Mouse (Mus musculus) adrenal gland (tissue): ENCODE data around the gene Tmem59l.

ENCODE experiments used
- intact Hi-C: fragments of 180-260 bp; cut with DNase I; formaldehyde crosslinking; loops from one replicate; pipeline ENCODE4 v1.15.1; 2025

Tmem59l gene

DNA sequence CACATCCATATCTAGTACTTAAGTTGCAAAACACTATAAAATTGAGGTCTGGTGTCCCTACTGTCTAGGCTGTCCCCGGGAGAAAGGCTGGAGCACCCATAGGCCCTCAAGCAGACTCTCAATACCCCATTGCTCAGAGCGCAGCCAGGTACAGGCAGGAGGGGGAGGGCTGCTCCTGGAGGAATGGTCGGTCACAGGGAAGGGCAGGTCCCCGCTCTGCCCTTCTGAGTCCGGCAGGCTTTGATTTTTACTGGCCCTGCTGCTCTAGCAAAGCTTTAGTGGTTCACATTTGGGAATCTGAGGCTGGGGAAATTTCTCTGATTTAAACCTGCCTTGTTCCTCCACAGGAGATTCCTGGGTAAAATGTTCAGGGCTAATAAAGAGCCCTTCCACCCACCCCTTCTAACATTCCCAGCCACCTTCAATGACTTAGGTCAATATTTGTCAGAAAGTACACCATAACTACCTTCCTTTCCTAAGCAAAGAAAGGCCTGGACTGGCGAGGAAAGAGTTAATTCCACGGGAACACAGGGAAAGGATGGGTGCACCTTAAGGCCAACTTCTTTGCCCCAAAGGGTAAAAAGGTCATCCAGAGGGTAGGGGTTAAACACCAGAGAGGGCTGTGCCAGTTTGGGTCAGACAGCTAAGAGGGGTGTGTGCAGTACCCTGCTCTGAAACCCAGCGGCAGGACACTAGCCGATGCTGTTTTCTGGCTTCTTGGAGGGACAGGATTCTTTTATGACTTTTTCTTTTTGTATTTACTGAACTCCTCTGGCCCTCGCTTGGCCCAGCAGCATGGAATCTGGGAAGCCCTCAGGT is 3.1 kb upstream of the Tmem59l start:
- intact Hi-C loops, result no loop called here

DNA sequence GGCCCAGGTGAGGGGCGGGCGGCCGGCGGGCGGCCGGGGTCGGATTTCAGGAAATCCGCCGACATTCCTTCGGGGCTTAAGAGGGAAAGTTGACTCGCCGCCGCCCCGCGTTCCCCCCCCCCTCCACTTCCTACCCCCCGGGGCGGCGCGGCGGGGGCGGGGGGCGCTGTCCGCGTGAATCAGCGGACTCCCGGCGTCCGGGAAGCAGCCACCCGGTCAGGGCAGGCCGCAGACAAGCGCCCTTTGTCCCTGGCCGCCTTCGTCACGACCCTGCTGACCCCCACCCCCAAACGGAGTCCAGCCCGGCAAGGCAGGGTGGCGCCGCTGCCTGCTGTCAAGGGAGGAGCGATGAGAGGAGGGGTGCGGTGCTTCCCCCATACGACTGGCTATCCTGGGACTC is 2.4 kb upstream of the Tmem59l start:
- intact Hi-C loops, result no loop called here

DNA sequence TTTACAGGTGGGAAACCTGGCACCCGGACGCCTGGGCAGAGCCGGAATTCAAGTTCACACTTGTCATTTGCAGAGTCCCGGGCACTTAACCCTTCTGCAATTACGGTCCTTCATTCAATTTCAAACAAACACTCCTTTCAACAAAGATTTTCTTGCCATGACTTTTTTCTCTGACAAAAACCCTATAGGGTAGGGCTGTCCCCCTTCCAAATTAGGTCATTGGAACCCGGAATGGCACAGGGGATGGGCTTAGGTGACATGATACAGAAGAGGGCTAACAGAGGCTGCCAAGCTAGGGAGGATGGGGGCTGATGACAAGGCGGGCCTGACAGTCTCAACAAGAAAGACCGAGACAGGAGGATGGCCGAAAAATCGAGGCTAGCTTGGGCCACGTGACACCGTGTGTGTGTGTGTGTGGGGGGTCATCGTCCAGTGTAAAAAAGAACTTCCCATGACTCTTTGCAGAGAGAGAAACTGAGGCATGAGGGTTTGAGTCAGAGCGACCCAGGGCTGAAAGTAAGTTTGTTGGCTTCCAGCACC is 1.8 kb upstream of the Tmem59l start:
- intact Hi-C loops, result no loop called here

DNA sequence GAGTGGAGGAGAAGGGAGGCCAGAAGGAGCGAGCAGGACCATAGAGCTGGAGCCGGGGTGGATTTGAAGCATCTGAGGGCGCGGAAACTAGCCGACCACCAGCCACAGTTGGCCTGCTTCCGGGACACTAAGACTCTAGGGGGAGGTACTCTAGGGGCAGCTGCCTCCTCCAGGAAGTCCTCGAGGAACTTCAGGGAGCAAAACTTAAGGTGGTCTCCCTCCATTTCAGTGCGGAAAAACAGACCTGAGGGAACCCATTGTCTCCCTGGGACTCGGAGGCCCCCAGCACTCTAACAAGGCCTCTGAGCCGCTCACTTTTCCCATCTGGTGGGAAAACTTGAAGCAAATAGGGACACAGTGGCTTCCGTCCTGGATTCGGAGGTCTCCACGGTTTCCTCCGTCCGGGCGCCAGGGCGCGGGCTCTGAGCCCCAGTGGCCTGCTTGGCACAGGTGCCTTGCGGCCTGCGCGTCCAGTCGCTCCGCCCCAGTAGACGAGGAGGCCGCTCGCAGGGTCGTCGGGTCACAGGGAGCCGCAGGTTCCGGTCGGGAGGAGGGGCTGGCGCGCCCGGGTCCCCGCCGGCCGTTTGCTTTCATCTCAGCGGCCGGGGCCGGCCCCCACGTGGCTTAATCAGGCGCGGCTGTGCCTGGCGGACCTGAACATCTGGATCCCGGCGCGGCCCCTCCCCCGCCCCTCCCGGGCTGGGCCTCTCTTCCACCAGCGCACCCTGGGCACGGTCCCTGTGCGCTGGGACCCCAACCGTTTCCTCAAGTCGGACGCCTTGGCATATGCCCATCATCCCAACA is 1.0 kb upstream of the Tmem59l start:
- intact Hi-C loops, result no loop called here

DNA sequence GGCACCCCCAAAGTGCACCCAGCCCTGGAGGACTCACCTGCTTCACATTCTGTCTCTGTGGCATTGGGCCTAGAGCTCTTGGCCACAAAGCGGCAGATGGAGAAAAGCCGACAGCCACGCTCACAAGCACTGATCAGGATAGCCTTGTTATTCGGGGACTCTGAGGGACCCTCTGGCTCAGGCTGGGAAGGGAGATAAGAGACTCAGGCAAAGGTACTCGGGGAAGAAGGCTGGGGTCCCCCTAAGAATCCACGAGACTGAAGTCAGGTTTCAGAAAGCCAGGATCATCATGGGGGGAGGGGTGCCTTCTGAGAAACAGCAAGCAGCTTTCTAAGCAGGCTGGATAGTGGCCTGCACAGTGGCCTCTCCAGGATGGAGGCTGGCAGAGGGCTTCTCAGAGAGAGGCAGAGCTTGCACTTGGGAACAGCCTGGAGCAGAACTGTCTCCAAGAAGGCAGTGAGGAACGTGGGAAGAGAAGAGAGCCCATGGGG is 922 bp downstream of the Tmem59l start:
- intact Hi-C loops, result no loop called here

DNA sequence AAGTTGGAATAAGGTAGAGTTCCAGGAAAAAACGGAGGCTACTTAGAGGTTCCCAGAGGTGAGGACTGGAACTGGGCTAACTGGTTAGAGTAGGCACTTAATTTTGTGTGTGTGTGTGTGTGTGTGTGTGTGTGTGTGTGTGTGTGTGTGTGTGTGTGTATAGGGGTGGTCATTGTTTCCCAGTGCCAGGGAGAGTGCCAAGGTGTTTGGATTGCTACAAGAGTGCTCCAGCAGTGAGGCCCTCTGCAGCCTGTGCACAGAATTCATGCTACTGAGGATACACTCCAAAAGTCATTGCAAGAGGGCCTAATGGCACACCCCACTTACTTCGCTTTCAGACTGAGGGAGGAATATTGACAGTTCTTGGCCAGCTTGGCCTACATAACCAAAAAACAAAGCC is 4.2 kb downstream of the Tmem59l start:
- intact Hi-C loops, result no loop called here

DNA sequence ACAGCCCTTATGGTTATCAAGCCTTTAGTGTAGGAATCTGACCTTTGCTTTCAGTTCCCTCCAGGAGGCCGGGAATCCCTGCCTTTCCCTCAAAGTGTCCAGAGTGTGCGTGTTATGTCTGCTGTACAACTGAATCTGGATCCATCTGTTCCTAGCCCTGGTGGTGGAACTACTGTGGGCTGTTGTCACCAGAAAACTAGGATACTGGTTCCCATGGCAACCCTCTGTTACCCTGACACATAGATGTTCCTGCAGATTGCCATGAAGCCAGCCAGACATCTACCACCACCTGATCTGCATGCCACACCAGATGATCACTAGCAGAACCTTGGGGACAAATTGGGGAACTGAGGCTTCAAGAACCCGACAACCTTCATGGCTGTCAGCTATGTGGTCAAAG is 5.2 kb downstream of the Tmem59l start:
- intact Hi-C loops, result no loop called here

GRCm38 (mm10) chr8:70477269-70477982 is 9.7 kb downstream of the Tmem59l start:
- intact Hi-C loops, result no loop called here

DNA sequence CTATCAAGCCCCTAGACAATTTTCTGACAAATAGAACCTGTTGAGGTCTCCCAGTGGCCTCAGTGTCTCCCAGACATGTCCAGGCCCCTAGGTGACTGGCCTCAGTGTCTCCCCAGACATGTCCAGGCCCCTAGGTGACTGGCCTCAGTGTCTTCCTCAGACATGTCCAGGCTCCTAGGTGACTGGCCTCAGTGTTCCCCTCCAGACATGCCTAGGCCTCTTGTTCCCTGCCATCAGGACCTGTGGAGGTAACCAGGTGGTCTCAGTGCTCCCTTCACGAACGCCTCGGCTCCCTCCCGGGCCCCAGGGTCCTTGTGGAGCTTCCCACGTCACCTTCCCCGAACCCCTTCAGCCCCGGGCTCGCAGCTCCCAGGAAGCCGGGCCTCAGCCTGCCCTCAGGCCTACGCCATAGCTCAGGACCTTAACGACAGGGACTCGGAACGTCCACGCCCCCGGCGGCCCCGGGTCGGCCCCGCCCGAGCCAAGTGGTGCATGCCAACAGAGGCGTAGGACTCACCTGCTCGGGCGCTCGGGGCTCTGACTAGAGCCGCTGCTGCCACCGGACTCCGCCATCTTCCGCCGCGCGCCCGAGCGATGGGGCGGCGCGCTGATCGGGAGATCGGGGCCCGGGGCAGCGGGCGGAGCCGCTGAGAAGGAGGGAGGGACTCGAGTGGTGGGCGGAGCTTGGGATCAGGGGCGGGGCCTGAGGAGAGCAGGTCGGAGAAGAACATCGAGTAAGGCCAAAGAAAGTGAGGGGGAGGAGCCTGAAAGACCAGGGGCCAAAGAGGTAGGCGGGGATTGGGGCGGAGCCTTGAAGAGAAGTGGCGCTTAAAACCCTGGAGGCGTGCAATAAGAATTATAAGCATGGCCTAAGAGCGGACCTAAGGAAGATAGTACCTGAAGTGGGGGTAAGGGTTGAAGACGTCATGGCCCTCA is 10.6 kb downstream of the Tmem59l start, which contains the start of gene Klhl26:
Gene Klhl26 (minus strand): TSS at position 636 of the 936 bp plus-strand sequence.
- intact Hi-C loops, result no loop called here

GRCm38 (mm10) chr8:70471856-70472255 is 15.3 kb downstream of the Tmem59l start:
- intact Hi-C loops, result no loop called here

DNA sequence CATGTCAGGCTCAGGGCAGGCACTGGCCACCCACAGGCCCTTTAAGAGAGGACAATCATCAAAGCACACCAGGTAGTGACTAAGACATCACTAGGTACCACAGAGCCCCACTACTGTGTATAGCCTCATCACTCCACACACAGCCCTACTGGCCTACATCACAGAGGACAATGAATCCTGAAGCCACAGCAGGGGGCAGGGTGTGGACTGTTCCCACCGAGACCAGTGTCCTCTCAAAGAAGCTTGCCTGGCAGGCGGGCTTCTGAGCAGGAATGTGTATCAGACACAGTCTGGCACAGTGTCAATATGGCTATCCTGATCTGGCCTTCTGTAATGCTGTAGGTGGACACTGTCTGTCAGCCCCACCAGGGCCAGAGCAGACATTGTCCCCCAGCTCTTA is 17.2 kb downstream of the Tmem59l start:
- intact Hi-C loops, result no loop called here

GRCm38 (mm10) chr8:70469295-70469916 is 17.8 kb downstream of the Tmem59l start:
- intact Hi-C loops, result no loop called here

GRCm38 (mm10) chr8:70468733-70469132 is 18.4 kb downstream of the Tmem59l start:
- intact Hi-C loops, result no loop called here

DNA sequence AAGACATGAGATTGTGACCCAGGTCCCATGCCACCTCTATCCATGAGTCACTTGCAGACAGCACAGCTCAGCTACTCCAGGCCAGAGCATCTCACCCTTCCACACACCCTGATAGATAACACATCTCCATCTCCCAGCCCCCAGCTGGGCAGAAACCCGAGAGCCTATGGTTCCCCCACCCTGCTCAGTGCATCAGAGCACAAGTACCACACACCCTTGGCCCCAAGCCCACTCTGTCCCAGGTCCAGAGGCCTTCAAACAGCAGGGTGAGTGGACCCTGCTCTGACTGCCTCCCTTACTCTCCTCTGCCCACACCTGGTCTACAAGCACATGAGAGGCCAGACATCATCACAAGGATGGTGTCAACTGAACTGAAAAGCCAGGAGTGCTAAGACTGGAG is 19.3 kb downstream of the Tmem59l start:
- intact Hi-C loops, result no loop called here

- intact Hi-C loops, result no loop called here
Observed at GRCm38 (mm10) chr8:70467229-70467725, 19.9 kb downstream of the Tmem59l start.

GRCm38 (mm10) chr8:70466771-70467170 is 20.4 kb downstream of the Tmem59l start:
- intact Hi-C loops, result no loop called here

DNA sequence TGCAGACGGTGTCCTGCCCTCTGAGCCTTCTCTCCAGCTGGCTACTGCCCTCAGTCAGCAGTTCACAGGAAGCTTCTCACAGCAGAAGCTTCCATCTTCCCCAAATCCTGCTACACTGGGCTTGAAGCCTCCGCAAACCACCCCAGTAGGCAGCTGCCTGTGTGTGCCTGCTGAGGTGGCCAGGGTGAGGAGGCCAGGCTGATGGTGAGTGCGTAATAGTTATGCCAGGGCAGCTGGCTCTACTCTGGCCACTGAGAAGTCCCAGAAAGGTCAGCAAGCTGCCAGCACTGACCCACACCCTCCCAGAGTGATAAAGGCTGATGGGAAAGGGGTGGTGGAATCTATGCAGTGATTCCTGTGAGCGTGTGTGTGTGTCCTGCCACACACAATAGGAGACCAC is 20.9 kb downstream of the Tmem59l start:
- intact Hi-C loops, result no loop called here

DNA sequence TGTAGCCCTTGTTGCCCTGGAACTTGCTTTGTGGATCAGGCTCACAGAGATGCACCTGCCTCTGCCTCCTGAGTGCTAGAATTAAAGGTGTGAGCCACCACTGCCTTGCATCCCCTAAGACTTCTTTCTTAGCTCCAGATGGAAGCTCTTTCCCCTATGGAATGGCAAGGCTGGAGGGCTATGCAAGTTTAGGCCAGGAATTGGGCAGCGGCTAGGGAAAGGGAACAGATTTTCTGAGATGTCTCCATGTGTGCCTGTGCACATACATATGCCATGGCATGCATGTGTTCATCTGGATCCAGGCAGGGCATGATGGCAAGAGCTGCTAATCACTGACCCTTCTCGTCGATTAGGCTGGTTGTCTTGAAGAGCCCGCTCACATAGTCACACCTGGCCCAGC is 21.5 kb downstream of the Tmem59l start:
- intact Hi-C loops, result no loop called here

DNA sequence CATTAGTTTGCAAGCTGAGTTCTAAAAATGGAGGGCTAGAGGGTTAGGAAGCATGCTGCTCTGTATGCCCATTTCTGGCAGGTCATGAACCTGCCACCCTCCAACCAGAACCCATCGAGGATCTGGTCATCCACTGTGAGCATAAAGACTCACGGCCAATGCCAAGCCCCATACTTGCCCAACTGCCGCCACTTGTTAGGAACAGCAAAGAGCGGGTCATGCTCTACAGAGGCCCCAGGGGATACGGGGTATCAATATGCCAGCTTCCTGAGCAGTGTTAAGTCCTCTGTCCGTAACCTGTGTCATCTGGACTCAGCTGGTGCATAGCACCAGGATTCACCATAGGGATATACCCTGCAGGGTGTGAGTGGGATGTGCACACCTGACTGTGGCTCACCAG is 23.0 kb downstream of the Tmem59l start:
- intact Hi-C loops, result no loop called here

DNA sequence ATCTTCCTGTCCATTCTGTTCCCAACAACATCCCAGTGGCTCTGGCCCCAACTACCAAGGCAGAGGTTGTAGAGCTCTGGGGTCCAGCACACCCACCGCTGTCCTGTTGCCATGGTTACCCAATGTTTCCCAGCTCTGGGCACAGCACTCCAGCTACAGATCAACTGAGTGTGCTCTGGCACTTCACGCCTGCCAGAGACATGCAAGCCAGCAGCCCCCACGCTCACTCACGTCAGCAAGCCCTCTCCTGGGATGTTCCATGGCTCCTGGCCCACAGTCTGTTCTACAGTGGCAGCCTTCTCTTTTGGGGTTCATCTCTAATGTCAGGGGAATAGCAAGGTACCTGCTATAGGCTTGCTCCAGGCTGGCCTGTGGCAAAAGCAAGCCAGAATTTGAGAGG is 23.9 kb downstream of the Tmem59l start:
- intact Hi-C loops, result no loop called here
